Mouse (Mus musculus): Measurements from ENCODE around the gene Serpina1f. TPM values are rescaled to one million over a fixed set of nuclear protein-coding genes. Genes with fewer than 3 reads are reported as not detected.
A peak's percentile ranks its signal among the peaks of the same experiment; 100 is the strongest.
"Not testable (repeated sequence)": the region's sequence is repeated elsewhere in the genome, so short reads cannot be mapped to it uniquely, and the experiment has no call there.

Gene Serpina1f
- polyA plus RNA-seq, 1 experiment from 2014 or later, result not detected

GRCm38 (mm10) chr12:103662053-103662452 is 33.3 kb downstream of the Serpina1f start:
- H3K9ac ChIP-seq; H3K4me2 ChIP-seq; H3K27ac ChIP-seq; H3K36me3 ChIP-seq; H3K27me3 ChIP-seq; H3K9me3 ChIP-seq (replicated peaks); ATAC-seq (replicated peaks; ENCODE audit: insufficient number of reproducible peaks, insufficient read depth, low FRiP score, low read depth); H3K4me1 ChIP-seq (replicated peaks); H3K4me3 ChIP-seq: not testable (repeated sequence)

GRCm38 (mm10) chr12:103660076-103660475 is 35.3 kb downstream of the Serpina1f start:
- WGBS, result 79% methylated on average over 5 of the region's 5 CpGs
- Histone ChIP-seq H3K4me2 (no peak overlapping the region), H3K9me3 (replicated peaks) (no peaks in the 10 kb centered on the region), H3K27me3 (no peaks in the 10 kb centered on the region), H3K4me1 (replicated peaks) (no peaks in the 10 kb centered on the region), H3K9ac (no peak overlapping the region), H3K4me3 (no peak overlapping the region), H3K27ac (no peak overlapping the region), H3K36me3 (no peaks in the 10 kb centered on the region)
- ATAC-seq (replicated peaks; ENCODE audit: insufficient number of reproducible peaks, insufficient read depth, low FRiP score, low read depth), result no peak

GRCm38 (mm10) chr12:103659171-103659570 is 36.2 kb downstream of the Serpina1f start:
- no peak overlapping the region for H3K9ac ChIP-seq
- H3K9me3 ChIP-seq (replicated peaks), result no peaks in the 10 kb centered on the region
- no peak overlapping the region for H3K4me3 ChIP-seq
- H3K27ac ChIP-seq, result no peak overlapping the region
- H3K4me2 ChIP-seq, result no peak overlapping the region
- ATAC-seq (replicated peaks; ENCODE audit: insufficient number of reproducible peaks, insufficient read depth, low FRiP score, low read depth), result no peak
- H3K36me3 ChIP-seq, result no peaks in the 10 kb centered on the region
- H3K27me3 ChIP-seq, result no peaks in the 10 kb centered on the region
- H3K4me1 ChIP-seq (replicated peaks), result no peaks in the 10 kb centered on the region
- WGBS, result 74% methylated on average over 2 of the region's 2 CpGs

GRCm38 (mm10) chr12:103657991-103658390 is 37.3 kb downstream of the Serpina1f start:
- Histone ChIP-seq H3K9me3 (replicated peaks) (no peaks in the 10 kb centered on the region), H3K4me2 (no peak overlapping the region), H3K9ac (no peak overlapping the region), H3K27ac (no peak overlapping the region), H3K4me3 (no peak overlapping the region), H3K36me3 (no peaks in the 10 kb centered on the region), H3K27me3 (no peaks in the 10 kb centered on the region), H3K4me1 (replicated peaks) (no peaks in the 10 kb centered on the region)
- 75% methylated on average over 10 of the region's 10 CpGs for WGBS
- no peak for ATAC-seq (replicated peaks; ENCODE audit: insufficient number of reproducible peaks, insufficient read depth, low FRiP score, low read depth)

- no peak within 1 kb of the TSS for H3K27ac ChIP-seq
- no peak within 1 kb of the TSS for H3K9ac ChIP-seq
- H3K36me3 ChIP-seq, result no peaks in the 10 kb centered on the region
- no peaks in the 10 kb centered on the region for H3K27me3 ChIP-seq
- H3K4me3 ChIP-seq, result no peak within 1 kb of the TSS
- no peak within 1 kb of the TSS for H3K4me2 ChIP-seq
- 75% methylated on average over 9 of the region's 9 CpGs for WGBS
- no peak for ATAC-seq (replicated peaks; ENCODE audit: insufficient number of reproducible peaks, insufficient read depth, low FRiP score, low read depth)
- H3K4me1 ChIP-seq (replicated peaks), result no peaks in the 10 kb centered on the region
- H3K9me3 ChIP-seq (replicated peaks), result no peaks in the 10 kb centered on the region
Observed at GRCm38 (mm10) chr12:103656848-103657626, 38.3 kb downstream of the Serpina1f start, which contains the start of gene Serpina6. TSS of gene Serpina6 (minus strand) at chr12:103657212.

- Histone ChIP-seq H3K4me2 (no peak overlapping the region), H3K4me3 (no peak overlapping the region), H3K27me3 (no peaks in the 10 kb centered on the region), H3K9ac (no peak overlapping the region), H3K9me3 (replicated peaks) (no peaks in the 10 kb centered on the region), H3K36me3 (no peaks in the 10 kb centered on the region), H3K4me1 (replicated peaks) (no peaks in the 10 kb centered on the region), H3K27ac (no peak overlapping the region)
- ATAC-seq (replicated peaks; ENCODE audit: insufficient number of reproducible peaks, insufficient read depth, low FRiP score, low read depth), result 0 out of 2 replicates have a peak, but pooled peaks have one; percentile 60
- WGBS, result 67% methylated on average over 7 of the region's 7 CpGs
Observed at GRCm38 (mm10) chr12:103655123-103656044, 39.9 kb downstream of the Serpina1f start.

- Histone ChIP-seq H3K4me3 (no peak overlapping the region), H3K4me1 (replicated peaks) (no peaks in the 10 kb centered on the region), H3K4me2 (no peak overlapping the region), H3K36me3 (no peaks in the 10 kb centered on the region), H3K27ac (no peak overlapping the region), H3K27me3 (no peaks in the 10 kb centered on the region), H3K9me3 (replicated peaks) (no peaks in the 10 kb centered on the region), H3K9ac (no peak overlapping the region)
- no peak for ATAC-seq (replicated peaks; ENCODE audit: insufficient number of reproducible peaks, insufficient read depth, low FRiP score, low read depth)
- WGBS, result 100% methylated on average over 2 of the region's 2 CpGs
Observed at GRCm38 (mm10) chr12:103653836-103654235, 41.5 kb downstream of the Serpina1f start.

GRCm38 (mm10) chr12:103646314-103646713 is 49.0 kb downstream of the Serpina1f start:
- Histone ChIP-seq H3K9me3 (replicated peaks) (no peaks in the 10 kb centered on the region), H3K36me3 (no peaks in the 10 kb centered on the region), H3K4me1 (replicated peaks) (no peaks in the 10 kb centered on the region), H3K27me3 (no peaks in the 10 kb centered on the region), H3K9ac (no peak overlapping the region), H3K4me2 (no peak overlapping the region), H3K27ac (no peak overlapping the region), H3K4me3 (no peak overlapping the region)
- ATAC-seq (replicated peaks; ENCODE audit: insufficient number of reproducible peaks, insufficient read depth, low FRiP score, low read depth), result no peak
- 64% methylated on average over 2 of the region's 2 CpGs for WGBS

- no peak overlapping the region for H3K9ac ChIP-seq
- no peaks in the 10 kb centered on the region for H3K36me3 ChIP-seq
- H3K27me3 ChIP-seq, result no peaks in the 10 kb centered on the region
- H3K4me3 ChIP-seq, result no peak overlapping the region
- no peaks in the 10 kb centered on the region for H3K9me3 ChIP-seq (replicated peaks)
- H3K27ac ChIP-seq, result no peak overlapping the region
- no peak overlapping the region for H3K4me2 ChIP-seq
- H3K4me1 ChIP-seq (replicated peaks), result no peaks in the 10 kb centered on the region
- ATAC-seq (replicated peaks; ENCODE audit: insufficient number of reproducible peaks, insufficient read depth, low FRiP score, low read depth), result no peak
- 25% methylated on average over 5 of the region's 5 CpGs for WGBS
Observed at GRCm38 (mm10) chr12:103644601-103645000, 50.7 kb downstream of the Serpina1f start.

- H3K4me1 ChIP-seq (replicated peaks), result no peaks in the 10 kb centered on the region
- H3K4me2 ChIP-seq, result no peak overlapping the region
- ATAC-seq (replicated peaks; ENCODE audit: insufficient number of reproducible peaks, insufficient read depth, low FRiP score, low read depth), result no peak
- no peak overlapping the region for H3K4me3 ChIP-seq
- H3K9me3 ChIP-seq (replicated peaks), result no peaks in the 10 kb centered on the region
- H3K27me3 ChIP-seq, result no peaks in the 10 kb centered on the region
- H3K36me3 ChIP-seq, result no peaks in the 10 kb centered on the region
- H3K27ac ChIP-seq, result no peak overlapping the region
- no peak overlapping the region for H3K9ac ChIP-seq
- 82% methylated on average over 3 of the region's 3 CpGs for WGBS
Observed at GRCm38 (mm10) chr12:103643818-103644217, 51.5 kb downstream of the Serpina1f start.

GRCm38 (mm10) chr12:103643336-103643735 is 52.0 kb downstream of the Serpina1f start:
- Histone ChIP-seq H3K27ac (no peak overlapping the region), H3K27me3 (no peaks in the 10 kb centered on the region), H3K4me1 (replicated peaks) (no peaks in the 10 kb centered on the region), H3K4me3 (no peak overlapping the region), H3K9ac (no peak overlapping the region), H3K9me3 (replicated peaks) (no peaks in the 10 kb centered on the region), H3K4me2 (no peak overlapping the region), H3K36me3 (no peaks in the 10 kb centered on the region)
- no peak for ATAC-seq (replicated peaks; ENCODE audit: insufficient number of reproducible peaks, insufficient read depth, low FRiP score, low read depth)
- 0% methylated on average over 2 of the region's 2 CpGs for WGBS

All from heart, embryonic 15.5 days (tissue).